Mouse (Mus musculus) monocyte, adult 5-6 weeks (primary cell): ENCODE measurements around the gene Tango2. TPM values are rescaled to one million over a fixed set of nuclear protein-coding genes. Genes with fewer than 3 reads are reported as not detected.

Experiments used
- ATAC-seq: fragments of 153-309, 156-312 bp; replicated peaks from 2 replicates; pipeline ENCODE4 v1.8.0; 2017; ENCODE audit warnings: mild to moderate bottlenecking; ENCODE audit not compliant: low TSS enrichment, insufficient number of reproducible peaks, severe bottlenecking, poor library complexity, low FRiP score
- total RNA-seq: library from RNA; stranded (forward); fragments of 200-1000, 200-491, 200-594 nt; gene quantifications from 3 replicates; pipeline ENCODE4 v1.2.3, GENCODE M21; 2017

Gene Tango2
- 15.3 to 37.3 TPM (median 31.7 TPM) in 3 replicates for total RNA-seq

GRCm38 (mm10) chr16:18347931-18348600 is at the start of gene Tango2, which contains the start of gene Arvcf:
Gene Tango2, minus strand, starts transcription at chr16:18348103.
Gene Arvcf, plus strand, starts transcription at chr16:18348182.
- 0 out of 2 replicates have a peak, but pooled peaks have one; percentile 7 for ATAC-seq

GRCm38 (mm10) chr16:18396791-18397621 is 49.1 kb upstream of the Tango2 start:
- no peak for ATAC-seq

- ATAC-seq: no peak
Observed at GRCm38 (mm10) chr16:18396201-18396600, 48.3 kb upstream of the Tango2 start.

- ATAC-seq: no peak
Observed at GRCm38 (mm10) chr16:18395620-18396036, 47.7 kb upstream of the Tango2 start.

GRCm38 (mm10) chr16:18394777-18395619 is 47.1 kb upstream of the Tango2 start:
- ATAC-seq: no peak

- no peak for ATAC-seq
Observed at GRCm38 (mm10) chr16:18394056-18394455, 46.2 kb upstream of the Tango2 start.

- no peak for ATAC-seq
Observed at GRCm38 (mm10) chr16:18393595-18393994, 45.7 kb upstream of the Tango2 start.

GRCm38 (mm10) chr16:18392469-18393426 is 44.8 kb upstream of the Tango2 start:
- peak; percentile 68 for ATAC-seq

GRCm38 (mm10) chr16:18391728-18392127 is 43.8 kb upstream of the Tango2 start:
- no peak for ATAC-seq

GRCm38 (mm10) chr16:18391127-18391526 is 43.2 kb upstream of the Tango2 start:
- no peak for ATAC-seq

- ATAC-seq: no peak
Observed at GRCm38 (mm10) chr16:18390399-18390798, 42.5 kb upstream of the Tango2 start.

- no peak for ATAC-seq
Observed at GRCm38 (mm10) chr16:18388583-18389435, 40.9 kb upstream of the Tango2 start.

- ATAC-seq: no peak
Observed at GRCm38 (mm10) chr16:18387704-18388582, 40.0 kb upstream of the Tango2 start.

GRCm38 (mm10) chr16:18386972-18387371 is 39.1 kb upstream of the Tango2 start:
- no peak for ATAC-seq

GRCm38 (mm10) chr16:18386451-18386850 is 38.5 kb upstream of the Tango2 start:
- ATAC-seq: no peak

- no peak for ATAC-seq
Observed at GRCm38 (mm10) chr16:18385411-18385810, 37.5 kb upstream of the Tango2 start.
